Comparison of ENCODE assay signal across 9 mouse cellular contexts in the genomic region with DNA sequence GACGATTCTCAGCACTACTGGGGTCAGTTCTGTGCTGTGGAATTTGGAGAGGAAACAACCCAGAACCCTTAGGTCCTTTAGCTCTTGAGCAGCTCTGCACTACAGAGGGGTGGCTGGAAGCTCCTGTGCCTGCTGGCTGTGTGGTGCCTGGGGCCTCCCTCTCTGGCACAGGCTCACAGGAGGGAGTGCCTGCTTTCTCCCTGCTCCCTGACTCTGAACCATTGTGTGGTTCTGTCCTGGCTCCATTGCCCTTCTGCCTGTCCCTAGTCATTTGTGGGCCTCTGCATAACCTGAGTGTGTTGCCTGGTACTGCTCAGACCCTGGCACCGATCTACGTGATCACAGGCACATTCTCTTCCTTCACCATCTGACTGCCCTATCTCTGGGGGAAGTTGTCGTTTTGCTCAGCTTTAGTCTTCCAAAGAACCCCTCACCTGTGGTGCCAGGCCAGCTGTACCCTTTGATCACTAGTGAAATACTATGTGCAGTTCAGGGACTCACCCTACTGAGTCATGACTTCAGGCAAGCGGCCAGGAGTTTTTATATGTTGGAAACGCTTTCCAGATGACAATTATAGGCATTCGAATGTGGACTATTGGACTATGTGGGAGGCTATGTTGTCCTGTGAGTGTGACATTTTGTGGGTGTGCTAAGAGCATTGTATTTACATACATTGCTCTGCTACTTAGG. TPM values are rescaled to one million over a fixed set of nuclear protein-coding genes. Genes with fewer than 3 reads are reported as not detected.
DNase-seq lines count a peak whose midpoint lies in the region; ATAC-seq lines count a peak whose summit lies in the region.
"Had no signal": no experiment of that assay in that cellular context is flagged by ENCODE, and none has a peak within 500 bp of the region (broad histone marks: within the 10 kb centered on the region; RNA-seq: fewer than 3 reads in every experiment).

No protein-coding gene starts in this region.

- intact Hi-C loops in heart, postnatal 14 days (cut with DNase I), result no loop called here

- 0 out of 2 replicates have a peak overlapping the region, but pooled peaks have one; percentile 29 for H3K27ac ChIP-seq in heart, embryonic 10.5 days
- H3K27ac ChIP-seq in heart, embryonic 16.5 days (ENCODE audit: low read length), result peak overlapping the region; percentile 63
- peak overlapping the region; percentile 72 for H3K27ac ChIP-seq in stomach, embryonic 15.5 days

- H3K9ac ChIP-seq in heart, embryonic 16.5 days (ENCODE audit: low read length), result peak overlapping the region; percentile 27; the same call in 1 of the 2 replicates
- no peak overlapping the region for H3K9ac ChIP-seq in stomach, embryonic 15.5 days

- WGBS in heart, embryonic 10.5 days, result 75% methylated on average over 7 of the region's 7 CpGs
- WGBS in heart, embryonic 16.5 days, result 34% methylated on average over 7 of the region's 7 CpGs
- whole genome bisulfite sequencing in stomach, embryonic 15.5 days, result 50% methylated on average over 7 of the region's 7 CpGs

- no peaks in the 10 kb centered on the region for H3K27me3 ChIP-seq in heart, embryonic 10.5 days (ENCODE audit: insufficient read depth, poor library complexity, severe bottlenecking)
- H3K27me3 ChIP-seq in heart, embryonic 16.5 days (ENCODE audit: control insufficient read depth, insufficient read depth, low read length), result no peaks in the 10 kb centered on the region
- no peaks in the 10 kb centered on the region for H3K27me3 ChIP-seq in stomach, embryonic 15.5 days (replicated peaks)

- peaks cover 11% of the 10 kb centered on the region; the same call in 1 of the 2 replicates for H3K36me3 ChIP-seq in heart, embryonic 10.5 days
- no peaks in the 10 kb centered on the region for H3K36me3 ChIP-seq in heart, embryonic 16.5 days (ENCODE audit: control insufficient read depth, insufficient read depth)
- H3K36me3 ChIP-seq in stomach, embryonic 15.5 days, result no peaks in the 10 kb centered on the region

- ATAC-seq in heart, embryonic 16.5 days (replicated peaks; ENCODE audit: extremely low read depth, insufficient read depth, low FRiP score), result peak; percentile 59; the same call in 1 of the 2 replicates
- ATAC-seq in stomach, embryonic 15.5 days (ENCODE audit: insufficient read depth, low FRiP score, low read depth), result peak; percentile 52

- DNase-seq in heart, embryonic 10.5 days (ENCODE audit: low spot score), result no peak
- DNase-seq in heart, postnatal 14 days, result no peak
- DNase-seq in right cerebral cortex, adult 18-20 months, result peak; percentile 15
- DNase-seq in right cerebral cortex, postnatal 4 days, result no peak
- no peak for DNase-seq in spleen, postnatal 36 days (ENCODE audit: low spot score in 2 of 2)
- no peak for DNase-seq in thymus, postnatal 36 days
- DNase-seq: layer of hippocampus, postnatal 36 days had no signal

- H3K4me3 ChIP-seq in heart, embryonic 10.5 days, result no peak overlapping the region
- no peak overlapping the region for H3K4me3 ChIP-seq in heart, embryonic 16.5 days (ENCODE audit: low read length)
- no peak overlapping the region for H3K4me3 ChIP-seq in stomach, embryonic 15.5 days (replicated peaks)

- no peaks in the 10 kb centered on the region for H3K9me3 ChIP-seq in heart, embryonic 10.5 days
- H3K9me3 ChIP-seq in heart, embryonic 16.5 days (replicated peaks; ENCODE audit: control insufficient read depth, low read length), result no peaks in the 10 kb centered on the region
- no peaks in the 10 kb centered on the region for H3K9me3 ChIP-seq in stomach, embryonic 15.5 days

- H3K4me1 ChIP-seq in heart, embryonic 10.5 days, result peaks cover 56% of the 10 kb centered on the region
- peaks cover 34% of the 10 kb centered on the region for H3K4me1 ChIP-seq in heart, embryonic 16.5 days (ENCODE audit: control insufficient read depth, insufficient read depth, low read length)
- H3K4me1 ChIP-seq in stomach, embryonic 15.5 days, result peaks cover 24% of the 10 kb centered on the region

- H3K4me2 ChIP-seq in heart, embryonic 16.5 days (ENCODE audit: low read depth, low read length), result no peak overlapping the region
- no peak overlapping the region for H3K4me2 ChIP-seq in stomach, embryonic 15.5 days

RNA-seq across cellular contexts. Expression of a gene that starts 12.0 kb away (rescaled TPM):
- polyA plus RNA-seq in heart, embryonic 10.5 days (2016; fragmentation: Nextera tagmentation; extraction: Ambion mirVana), result 7.9 and 11.5 TPM in 2 replicates
- total RNA-seq in heart, postnatal 14 days (2021), result 10 to 100 TPM; 22.7 to 24.3 TPM
- polyA plus RNA-seq in heart, embryonic 16.5 days (2015; fragmentation: Nextera tagmentation; extraction: Ambion mirVana), result 9.5 and 10.1 TPM in 2 replicates
- 8.3 and 10.7 TPM in 2 replicates for polyA plus RNA-seq in stomach, embryonic 15.5 days (2015; fragmentation: Nextera tagmentation; extraction: Ambion mirVana)

RNA-seq across cellular contexts. Expression of a gene that starts 27.1 kb away (rescaled TPM):
- 30.7 and 32.8 TPM in 2 replicates for polyA plus RNA-seq in heart, embryonic 10.5 days (2016; fragmentation: Nextera tagmentation; extraction: Ambion mirVana)
- total RNA-seq in heart, postnatal 14 days (2021), result 10 to 100 TPM; 42.8 to 52.4 TPM
- polyA plus RNA-seq in heart, embryonic 16.5 days (2015; fragmentation: Nextera tagmentation; extraction: Ambion mirVana), result 20.7 and 25.6 TPM in 2 replicates
- polyA plus RNA-seq in stomach, embryonic 15.5 days (2015; fragmentation: Nextera tagmentation; extraction: Ambion mirVana), result 33.3 and 34.9 TPM in 2 replicates
